Mouse (Mus musculus): ENCODE measurements around the gene Gm20388. TPM values are rescaled to one million over a fixed set of nuclear protein-coding genes. Genes with fewer than 3 reads are reported as not detected.
A peak's percentile ranks its signal among the peaks of the same experiment; 100 is the strongest.

Gene Gm20388
- polyA plus RNA-seq, 1 experiment from 2014 or later: not detected

- no peaks in the 10 kb centered on the region; the same call in 1 of the 2 replicates for H3K4me1 ChIP-seq (replicated peaks; ENCODE audit: control insufficient read depth, insufficient read depth)
- H3K4me2 ChIP-seq (replicated peaks; ENCODE audit: low read depth): no peak overlapping the region
- no peak overlapping the region for H3K9ac ChIP-seq (ENCODE audit: low read length)
- 75% methylated on average over 5 of the region's 5 CpGs for WGBS
- no peaks in the 10 kb centered on the region for H3K36me3 ChIP-seq (ENCODE audit: control insufficient read depth, insufficient read depth, low read length)
- H3K9me3 ChIP-seq (ENCODE audit: control insufficient read depth, low read length): no peaks in the 10 kb centered on the region
- no peaks in the 10 kb centered on the region for H3K27me3 ChIP-seq (ENCODE audit: control insufficient read depth, insufficient read depth, low read length)
- H3K4me3 ChIP-seq (ENCODE audit: low read depth, low read length): no peak overlapping the region
- DNase-seq (ENCODE audit: low spot score) (no peak), ATAC-seq (ENCODE audit: low FRiP score, low TSS enrichment) (no peak)
- H3K27ac ChIP-seq (replicated peaks): no peak overlapping the region
- TF ChIP-seq EP300 (optimal IDR thresholded peaks at IDR 0.05) (no peak), CTCF (IDR thresholded peaks at IDR 0.05; ENCODE audit: low read depth) (peak; percentile 74)
Measured at GRCm38 (mm10) chr8:123155177-123155576, 3244.5 kb downstream of the Gm20388 start.

GRCm38 (mm10) chr8:123156070-123156773 lies 3245.6 kb downstream of the Gm20388 start:
- Histone ChIP-seq H3K9ac (ENCODE audit: low read length) (no peak overlapping the region), H3K36me3 (ENCODE audit: control insufficient read depth, insufficient read depth, low read length) (no peaks in the 10 kb centered on the region), H3K4me1 (replicated peaks; ENCODE audit: control insufficient read depth, insufficient read depth) (no peaks in the 10 kb centered on the region; the same call in 1 of the 2 replicates), H3K4me2 (replicated peaks; ENCODE audit: low read depth) (no peak overlapping the region), H3K27me3 (ENCODE audit: control insufficient read depth, insufficient read depth, low read length) (no peaks in the 10 kb centered on the region), H3K9me3 (ENCODE audit: control insufficient read depth, low read length) (no peaks in the 10 kb centered on the region), H3K4me3 (ENCODE audit: low read depth, low read length) (no peak overlapping the region), H3K27ac (replicated peaks) (no peak overlapping the region)
- no peak for DNase-seq (ENCODE audit: low spot score)
- 37% methylated on average over 9 of the region's 9 CpGs for WGBS
- ATAC-seq (ENCODE audit: low FRiP score, low TSS enrichment): peak; percentile 14; the same call in 1 of the 2 replicates
- no peak for TF ChIP-seq EP300 (optimal IDR thresholded peaks at IDR 0.05)
- TF ChIP-seq CTCF (IDR thresholded peaks at IDR 0.05; ENCODE audit: low read depth): no peak

- Histone ChIP-seq H3K27ac (replicated peaks) (no peak within 1 kb of the TSS), H3K4me1 (replicated peaks; ENCODE audit: control insufficient read depth, insufficient read depth) (no peaks in the 10 kb centered on the region; the same call in 1 of the 2 replicates), H3K4me2 (replicated peaks; ENCODE audit: low read depth) (peak within 1 kb of the TSS; percentile 32), H3K4me3 (ENCODE audit: low read depth, low read length) (no peak within 1 kb of the TSS), H3K27me3 (ENCODE audit: control insufficient read depth, insufficient read depth, low read length) (no peaks in the 10 kb centered on the region), H3K36me3 (ENCODE audit: control insufficient read depth, insufficient read depth, low read length) (no peaks in the 10 kb centered on the region), H3K9ac (ENCODE audit: low read length) (no peak within 1 kb of the TSS), H3K9me3 (ENCODE audit: control insufficient read depth, low read length) (no peaks in the 10 kb centered on the region)
- ATAC-seq (ENCODE audit: low FRiP score, low TSS enrichment) (peak; percentile 58; the same call in 1 of the 2 replicates), DNase-seq (ENCODE audit: low spot score) (peak; percentile 22)
- WGBS: 21% methylated on average over 13 of the region's 13 CpGs
- TF ChIP-seq CTCF (IDR thresholded peaks at IDR 0.05; ENCODE audit: low read depth) (peak; percentile 47), EP300 (optimal IDR thresholded peaks at IDR 0.05) (no peak)
Measured at GRCm38 (mm10) chr8:123157888-123158465, 3247.3 kb downstream of the Gm20388 start, which contains the start of gene Sult5a1. Gene Sult5a1, minus strand, starts transcription at chr8:123158315.

- Histone ChIP-seq H3K36me3 (ENCODE audit: control insufficient read depth, insufficient read depth, low read length) (no peaks in the 10 kb centered on the region), H3K4me3 (ENCODE audit: low read depth, low read length) (no peak overlapping the region), H3K27ac (replicated peaks) (no peak overlapping the region), H3K9ac (ENCODE audit: low read length) (no peak overlapping the region), H3K27me3 (ENCODE audit: control insufficient read depth, insufficient read depth, low read length) (no peaks in the 10 kb centered on the region), H3K9me3 (ENCODE audit: control insufficient read depth, low read length) (no peaks in the 10 kb centered on the region), H3K4me2 (replicated peaks; ENCODE audit: low read depth) (no peak overlapping the region), H3K4me1 (replicated peaks; ENCODE audit: control insufficient read depth, insufficient read depth) (no peaks in the 10 kb centered on the region)
- TF ChIP-seq CTCF (IDR thresholded peaks at IDR 0.05; ENCODE audit: low read depth) (no peak), EP300 (optimal IDR thresholded peaks at IDR 0.05) (no peak)
- 54% methylated on average over 3 of the region's 3 CpGs for WGBS
- DNase-seq (ENCODE audit: low spot score) (no peak), ATAC-seq (ENCODE audit: low FRiP score, low TSS enrichment) (no peak)
Measured at GRCm38 (mm10) chr8:123181391-123181790, 3270.8 kb downstream of the Gm20388 start.

GRCm38 (mm10) chr8:123185566-123186409 lies 3275.1 kb downstream of the Gm20388 start, which contains the start of gene Dpep1:
Gene Dpep1, plus strand, starts transcription at chr8:123186242.
- Histone ChIP-seq H3K4me1 (replicated peaks; ENCODE audit: control insufficient read depth, insufficient read depth) (no peaks in the 10 kb centered on the region), H3K4me2 (replicated peaks; ENCODE audit: low read depth) (peak within 1 kb of the TSS; percentile 18), H3K36me3 (ENCODE audit: control insufficient read depth, insufficient read depth, low read length) (no peaks in the 10 kb centered on the region), H3K9ac (ENCODE audit: low read length) (0 out of 2 replicates have a peak within 1 kb of the TSS, but pooled peaks have one; percentile 38), H3K4me3 (ENCODE audit: low read depth, low read length) (no peak within 1 kb of the TSS), H3K9me3 (ENCODE audit: control insufficient read depth, low read length) (no peaks in the 10 kb centered on the region), H3K27ac (replicated peaks) (peak within 1 kb of the TSS; percentile 81), H3K27me3 (ENCODE audit: control insufficient read depth, insufficient read depth, low read length) (no peaks in the 10 kb centered on the region)
- DNase-seq (ENCODE audit: low spot score) (no peak), ATAC-seq (ENCODE audit: low FRiP score, low TSS enrichment) (peak; percentile 60; the same call in 1 of the 2 replicates)
- WGBS: 21% methylated on average over 19 of the region's 19 CpGs
- TF ChIP-seq EP300 (optimal IDR thresholded peaks at IDR 0.05) (no peak), CTCF (IDR thresholded peaks at IDR 0.05; ENCODE audit: low read depth) (no peak)
